Mouse (Mus musculus) retina, adult 2 months (tissue): ENCODE measurements around the gene Rasgef1c.

ENCODE experiments used
- DNase-seq: peaks from one replicate; pipeline ENCODE4 v3.0.0-alpha.2; 2012; ENCODE audit warnings: low read depth, low spot score

The Rasgef1c gene

DNA sequence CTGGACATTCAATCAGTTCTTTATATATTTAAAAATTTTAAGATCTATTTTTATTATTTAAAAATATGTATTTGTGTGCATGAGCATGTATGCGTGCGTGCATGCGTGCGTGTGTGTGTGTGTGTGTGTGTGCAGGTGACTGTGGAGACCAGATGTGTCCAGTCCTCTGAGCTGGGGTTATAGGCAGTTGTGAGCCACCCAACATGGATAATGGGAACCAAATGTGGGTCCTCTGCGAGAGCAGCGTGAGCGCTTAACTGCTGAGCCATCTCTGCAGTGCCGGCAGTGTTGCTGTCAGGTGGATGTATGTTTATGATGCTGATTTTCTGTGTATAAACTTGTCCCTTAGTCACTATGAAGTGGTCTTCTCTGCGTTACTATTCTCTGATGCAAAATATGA lies 21.9 kb downstream of the Rasgef1c start:
- DNase-seq = no peak

DNA sequence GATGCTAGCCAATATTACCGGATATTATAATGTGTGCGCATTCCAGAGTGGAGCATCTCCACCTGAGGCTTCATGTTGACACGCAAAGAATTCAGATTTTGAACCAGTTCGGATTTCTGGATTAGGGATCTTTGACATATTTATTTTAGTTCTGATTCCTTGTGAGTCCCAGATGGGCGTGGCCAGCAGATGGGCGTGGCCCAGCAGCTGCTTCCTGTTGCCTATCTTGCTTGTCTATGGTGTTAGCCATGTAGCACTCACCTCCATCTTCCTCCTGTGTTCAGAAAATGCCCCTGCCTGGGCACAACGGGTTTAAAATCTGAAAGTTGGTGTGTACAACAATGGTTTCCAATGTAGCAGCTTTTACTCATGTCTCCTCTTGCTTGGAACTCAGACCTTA lies 24.5 kb downstream of the Rasgef1c start:
- no peak for DNase-seq

DNA sequence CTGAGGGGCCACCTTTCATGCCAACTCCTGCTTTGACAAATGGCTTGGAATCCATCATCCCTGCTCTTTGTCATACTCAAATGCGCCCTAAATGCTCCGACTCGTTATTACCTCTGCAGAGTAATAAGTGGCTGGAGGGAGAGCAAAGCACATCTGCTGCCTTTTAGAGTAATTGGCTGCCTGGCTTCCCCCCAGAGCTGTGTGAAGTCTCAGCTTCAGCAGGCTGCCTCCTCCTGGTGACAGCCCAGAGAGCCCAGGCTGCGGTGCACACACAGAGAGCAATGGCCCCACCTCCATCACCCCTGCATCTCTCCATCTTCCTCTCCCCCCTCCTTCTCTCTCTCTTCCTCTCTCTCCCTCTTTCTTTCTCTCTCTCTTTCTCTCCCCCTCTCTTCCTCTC lies 25.5 kb downstream of the Rasgef1c start:
- no peak for DNase-seq

DNA sequence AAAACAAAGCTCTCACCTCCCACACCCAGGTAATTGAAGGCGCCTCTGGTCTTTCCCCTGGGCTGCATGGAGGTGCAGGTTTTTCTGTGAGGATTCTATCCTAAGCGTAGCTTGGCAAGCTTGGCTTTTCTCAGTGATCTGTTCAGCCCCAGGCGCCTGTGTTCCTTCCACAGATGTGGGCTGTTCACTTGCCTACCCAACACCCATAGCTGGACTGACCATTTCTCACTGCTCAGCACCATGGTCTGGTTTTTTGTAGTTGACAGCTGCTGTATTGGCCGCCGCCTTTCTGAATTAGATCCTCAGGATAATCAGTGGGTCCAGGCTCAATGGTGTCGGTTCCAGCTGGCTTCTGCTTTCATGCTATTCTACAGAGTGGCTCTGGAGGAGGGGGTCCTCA lies 26.0 kb downstream of the Rasgef1c start:
- no peak for DNase-seq

DNA sequence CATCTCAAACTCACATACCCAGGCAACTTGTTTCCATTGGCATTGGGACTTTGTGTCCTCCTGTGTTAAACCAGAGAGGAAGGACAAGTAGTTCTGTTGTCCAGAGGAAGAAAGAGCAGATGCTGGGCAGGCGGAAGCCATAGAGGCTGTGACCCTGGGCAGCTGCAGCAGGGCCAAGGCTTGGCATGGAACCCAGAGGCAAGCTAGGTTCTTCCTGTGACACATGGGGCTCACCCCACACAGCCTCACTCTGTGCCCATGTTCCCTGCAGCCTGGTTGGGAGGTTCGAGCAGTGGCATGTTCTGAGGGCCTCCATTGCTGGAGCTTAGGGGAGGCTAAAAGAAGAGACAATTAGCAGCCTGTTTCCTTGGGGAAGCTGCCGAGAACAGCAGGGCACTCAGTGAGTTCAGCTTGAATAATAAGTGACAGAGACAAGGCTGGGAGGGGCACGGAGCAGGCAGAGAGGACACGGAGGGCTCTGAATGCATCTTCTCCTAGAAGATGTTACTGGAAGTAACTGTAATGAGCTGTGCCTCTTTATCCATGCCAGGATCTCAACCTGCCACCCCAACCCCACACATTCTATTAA lies 29.5 kb downstream of the Rasgef1c start:
- no peak for DNase-seq

DNA sequence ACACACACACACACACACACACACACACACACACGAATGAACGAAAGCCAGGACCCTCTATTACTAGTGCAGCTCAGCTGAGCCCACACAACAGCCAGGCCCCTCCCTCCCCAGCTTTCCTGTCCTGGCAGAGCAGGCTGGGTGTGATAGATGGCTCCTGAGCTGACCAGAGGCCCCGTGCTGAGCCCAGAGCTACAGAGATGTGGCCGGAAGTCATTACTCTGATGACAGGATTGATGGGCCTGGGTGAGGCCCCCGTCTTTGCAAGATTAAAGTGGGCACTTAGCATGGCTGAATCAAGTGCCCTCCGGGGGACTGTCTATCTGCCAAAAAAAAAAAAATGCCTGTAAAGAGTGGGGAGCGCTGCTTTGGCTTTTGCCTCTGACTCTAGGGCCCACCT lies 30.2 kb downstream of the Rasgef1c start:
- DNase-seq = no peak

DNA sequence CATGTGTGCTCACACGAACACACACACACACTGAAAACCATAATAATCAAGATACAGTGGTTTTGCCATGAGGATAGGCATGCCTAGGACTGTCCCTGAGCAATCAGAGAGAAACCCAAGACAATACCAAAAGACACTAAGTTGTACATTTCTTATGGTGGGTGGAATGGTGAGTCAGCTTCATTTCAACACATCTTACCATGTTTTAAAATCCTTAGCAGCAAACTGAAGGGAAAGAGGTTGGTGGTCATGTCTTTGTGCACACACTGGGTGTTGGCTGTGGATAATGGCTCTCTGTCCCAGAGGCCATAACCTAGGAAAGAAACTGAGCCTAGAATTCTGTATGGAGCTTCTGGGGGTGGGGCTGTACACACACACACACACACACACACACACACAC lies 32.2 kb downstream of the Rasgef1c start:
- no peak for DNase-seq

DNA sequence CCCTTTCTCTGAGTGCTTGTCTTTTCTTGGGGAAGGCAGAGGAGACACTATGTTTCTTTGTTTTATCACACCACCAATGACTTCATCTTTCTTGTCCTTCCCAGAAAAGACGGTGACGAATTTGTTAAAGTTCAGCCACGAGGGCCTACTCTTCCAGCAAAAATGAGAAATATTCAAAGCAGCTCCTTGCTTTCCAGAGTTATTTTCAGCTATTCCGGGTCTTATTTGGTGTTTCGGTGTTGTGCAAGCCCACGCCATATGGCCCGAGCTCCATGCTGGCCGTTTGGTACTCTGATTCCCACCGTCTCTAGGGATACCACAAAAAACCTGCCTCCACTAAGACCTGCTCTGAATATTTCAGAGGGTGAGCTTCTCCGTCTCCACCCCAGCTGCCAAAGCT lies 32.7 kb downstream of the Rasgef1c start:
- no peak for DNase-seq

DNA sequence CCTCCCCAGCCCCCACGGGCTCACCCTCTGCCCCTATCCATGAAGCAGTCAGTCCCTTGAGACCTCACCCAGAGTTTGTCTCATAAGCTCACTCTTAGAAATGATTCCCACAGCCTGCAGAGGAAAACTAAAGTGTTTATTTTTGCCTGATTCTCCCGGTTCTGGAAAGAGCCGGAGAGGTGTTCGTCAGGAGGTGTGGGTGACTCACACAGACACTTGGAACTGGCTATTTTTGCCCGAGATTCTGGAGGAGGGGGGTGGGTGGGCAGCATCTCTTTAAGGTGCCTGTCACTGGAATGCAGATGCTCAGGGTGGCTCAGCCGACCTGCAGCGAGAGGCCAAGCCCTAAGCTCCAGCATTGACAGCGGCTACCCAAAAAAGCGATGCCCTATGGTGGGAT lies 34.8 kb downstream of the Rasgef1c start:
- DNase-seq = no peak

DNA sequence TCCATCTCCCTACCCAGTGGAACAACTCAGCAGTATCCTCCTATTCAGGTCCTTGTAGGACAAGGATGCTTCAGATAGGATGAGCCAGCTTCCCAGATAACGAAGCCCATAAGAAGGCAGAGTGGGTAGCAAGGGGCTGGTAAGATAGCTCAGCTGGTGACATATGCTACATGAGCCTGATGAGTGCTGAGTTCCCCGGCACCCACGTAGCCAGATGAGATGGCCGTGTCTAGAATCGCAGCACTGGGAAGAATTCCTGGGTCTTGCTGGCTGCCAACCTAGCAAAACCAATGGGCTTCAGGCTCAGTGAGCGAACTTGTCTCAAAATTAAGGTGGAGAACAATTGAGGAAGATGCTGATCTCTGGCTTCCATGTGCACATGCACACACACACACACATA lies 36.1 kb downstream of the Rasgef1c start:
- DNase-seq = no peak

DNA sequence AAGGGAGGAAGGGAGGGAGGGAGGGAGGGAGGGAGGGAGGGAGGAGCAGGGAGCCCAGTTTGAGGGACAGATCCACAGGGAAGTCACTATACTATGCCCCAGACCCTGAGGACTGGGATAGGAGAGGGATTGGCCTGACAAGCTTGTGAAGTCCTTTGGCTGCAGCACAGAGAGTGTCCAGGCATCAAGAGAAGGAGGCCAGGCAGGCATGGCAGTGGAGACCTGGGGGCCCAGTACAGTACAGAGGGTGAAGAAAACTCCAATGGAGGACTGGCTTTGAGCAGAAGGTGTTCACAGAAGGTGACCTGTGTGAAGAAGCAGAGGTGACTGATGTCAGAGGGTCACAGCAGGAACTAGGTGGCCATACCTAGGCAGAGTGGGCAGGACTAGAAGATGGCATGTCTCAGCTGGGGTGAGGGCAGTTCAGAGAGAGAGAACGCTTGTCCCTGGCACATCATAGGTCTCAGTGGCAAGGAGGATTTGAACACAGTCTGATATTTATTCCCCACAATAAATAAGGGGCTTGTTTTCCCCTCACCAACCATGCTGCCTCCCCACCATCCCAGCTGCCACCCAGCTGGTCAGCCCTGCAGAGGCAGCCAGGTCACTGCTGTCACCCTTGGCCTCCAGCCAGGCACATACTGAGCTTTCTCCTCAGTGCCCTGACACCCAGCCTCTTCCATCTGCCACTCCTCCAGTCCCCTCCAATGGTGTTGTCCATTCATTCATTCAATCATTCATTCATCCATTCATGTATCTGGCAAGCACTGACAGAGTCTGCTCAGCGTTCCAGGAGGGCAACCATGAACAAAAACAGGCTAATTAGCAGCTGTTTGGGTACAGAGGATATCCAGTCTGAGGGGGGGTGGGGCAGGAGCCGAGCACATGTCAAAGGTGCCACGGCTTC lies 36.9 kb downstream of the Rasgef1c start:
- DNase-seq = no peak

DNA sequence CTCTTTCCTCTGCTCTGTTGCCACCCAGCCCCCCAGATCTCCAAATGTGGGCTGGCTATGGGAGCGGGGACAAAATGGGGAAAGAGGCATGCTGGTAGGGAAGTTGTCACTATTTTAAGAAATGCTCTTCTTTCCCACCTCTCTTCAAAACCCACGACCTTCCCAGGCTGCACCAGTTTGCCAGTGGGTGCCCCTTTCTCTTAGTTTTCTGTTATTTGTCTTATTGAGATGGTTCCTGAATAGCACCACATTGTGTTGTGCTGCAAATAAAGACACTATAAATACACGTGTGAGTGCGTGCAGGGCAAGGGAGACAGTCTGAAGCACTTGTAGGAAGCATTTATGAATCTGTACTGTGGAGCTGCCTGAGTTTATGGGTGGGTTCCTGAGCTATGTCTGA lies 41.2 kb downstream of the Rasgef1c start:
- DNase-seq = no peak

DNA sequence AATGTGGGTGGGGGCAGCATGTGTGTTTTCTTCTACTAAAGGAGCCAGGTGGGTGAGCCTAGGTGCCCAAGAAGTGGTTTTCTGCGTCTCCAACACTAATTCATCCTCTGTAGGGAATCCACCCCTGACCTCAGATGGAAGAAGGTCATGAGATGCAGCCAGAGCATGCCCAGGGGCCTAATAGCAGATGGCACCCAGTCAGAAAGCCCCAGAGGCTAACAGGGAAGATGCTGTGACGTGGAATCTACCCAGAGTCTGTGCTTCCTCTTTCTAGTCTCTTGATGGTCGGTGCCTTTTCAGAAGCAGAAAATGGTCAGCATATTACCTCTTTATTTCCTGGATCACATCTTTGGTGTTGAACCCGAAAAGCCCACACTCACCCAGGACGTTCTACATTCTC lies 42.3 kb downstream of the Rasgef1c start:
- no peak for DNase-seq

DNA sequence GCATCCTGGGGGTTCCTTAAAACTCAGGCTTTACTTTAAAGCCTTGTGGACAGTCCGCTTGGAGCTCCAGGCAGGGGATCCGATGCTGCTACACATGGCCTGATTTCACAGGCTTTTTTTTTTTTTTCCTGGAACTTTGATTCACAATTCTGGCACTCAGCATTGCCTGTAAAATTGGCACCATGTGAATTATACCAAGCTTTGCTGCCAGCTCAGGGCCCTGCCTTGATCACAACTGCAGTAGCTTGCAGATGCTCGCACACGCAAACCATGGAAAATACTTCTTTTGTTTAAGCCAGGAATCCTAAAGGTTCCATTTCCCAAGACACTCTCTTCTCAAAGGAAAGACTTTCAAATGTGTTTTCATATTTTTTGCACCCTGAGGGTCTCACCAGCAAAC lies 44.1 kb downstream of the Rasgef1c start:
- DNase-seq = no peak

DNA sequence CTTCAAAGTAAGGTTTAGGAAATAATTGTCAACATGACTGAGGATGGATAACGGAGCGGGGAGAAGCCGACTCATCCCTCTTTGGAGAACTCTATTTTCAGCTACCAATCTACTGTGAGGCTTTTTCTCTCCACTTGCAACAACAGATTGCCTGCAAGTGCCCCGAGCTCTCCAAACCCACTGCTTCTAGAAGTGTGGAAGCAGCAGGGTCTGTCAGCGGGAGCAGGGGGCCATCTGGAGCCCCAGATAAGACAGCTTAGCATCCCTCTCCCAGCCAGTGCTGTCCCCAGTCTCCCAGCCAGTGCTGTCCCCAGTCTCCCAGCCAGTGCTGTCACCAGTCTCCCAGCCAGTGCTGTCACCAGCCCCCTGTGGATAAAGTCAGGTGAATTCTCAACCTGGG lies 48.2 kb downstream of the Rasgef1c start:
- no peak for DNase-seq

DNA sequence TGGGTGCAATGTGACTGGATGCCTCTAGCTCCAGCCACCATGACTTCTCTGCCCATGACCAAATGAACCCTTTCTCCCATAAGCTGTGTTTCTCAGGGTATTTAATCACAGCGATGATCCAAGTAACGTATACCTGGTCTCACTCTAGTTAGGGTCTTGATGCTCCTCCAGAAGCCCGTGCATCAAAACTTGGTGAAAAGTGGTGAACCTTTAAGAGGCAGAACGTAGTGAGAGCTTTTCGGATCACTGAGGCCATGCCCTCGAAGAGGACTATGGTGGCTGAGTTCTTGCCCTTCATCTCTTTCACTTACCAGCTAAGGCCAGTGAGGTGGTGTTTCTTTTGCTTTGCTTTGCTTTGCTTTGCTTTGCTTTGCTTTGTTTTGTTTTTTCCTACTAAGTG lies 52.0 kb downstream of the Rasgef1c start:
- DNase-seq = no peak

DNA sequence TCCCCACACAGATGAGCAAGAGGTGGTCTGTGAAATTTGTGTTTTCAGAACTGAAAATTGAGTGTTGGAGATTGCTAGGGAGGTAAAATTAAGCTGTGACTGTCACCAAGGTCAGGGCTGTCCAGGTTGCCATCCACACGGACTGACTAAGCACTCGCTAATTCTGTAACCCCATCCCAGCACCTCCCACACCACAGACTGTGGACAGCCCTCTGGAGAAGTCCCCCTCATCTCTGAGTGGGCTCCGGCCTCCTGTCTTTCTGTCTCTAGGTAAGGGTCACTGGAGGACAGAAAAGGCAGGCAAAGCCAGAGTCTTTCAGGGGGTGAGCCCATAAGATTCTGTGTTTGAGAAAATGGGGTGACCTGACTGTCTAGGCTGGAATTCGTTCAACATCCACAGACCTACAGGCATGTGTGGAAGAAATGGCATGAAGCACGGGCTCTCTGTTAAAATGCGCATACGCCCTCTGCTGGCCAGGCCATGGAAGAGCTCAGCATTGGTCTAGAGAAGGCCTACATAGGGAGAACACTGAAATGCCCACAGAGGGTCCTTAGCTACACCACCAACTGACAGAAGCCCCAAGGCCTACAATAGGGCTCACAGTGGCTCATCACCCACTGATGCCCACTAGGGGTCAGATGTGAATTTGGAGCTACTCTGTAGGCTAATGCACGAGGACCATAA lies 54.1 kb downstream of the Rasgef1c start:
- DNase-seq = peak; percentile 56

DNA sequence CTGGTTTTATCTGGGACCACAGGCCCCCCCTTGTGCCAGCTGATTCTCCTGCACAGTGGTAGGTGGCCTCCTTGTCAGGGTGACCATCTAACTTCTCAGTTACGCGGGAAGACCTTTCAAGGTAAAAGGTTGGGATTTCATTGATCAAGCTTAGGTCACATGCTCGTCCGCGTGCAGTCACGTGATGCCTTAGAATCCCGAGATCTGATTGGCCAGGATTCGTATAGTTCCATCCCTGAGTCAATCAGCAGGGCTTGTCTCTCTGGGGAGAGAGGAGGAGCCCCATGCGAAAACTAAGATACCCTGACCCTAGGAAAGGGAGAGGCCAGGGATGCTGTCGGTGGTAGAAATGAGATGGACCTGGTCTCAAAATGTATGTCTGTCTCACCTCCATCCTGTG lies 56.4 kb downstream of the Rasgef1c start:
- no peak for DNase-seq

DNA sequence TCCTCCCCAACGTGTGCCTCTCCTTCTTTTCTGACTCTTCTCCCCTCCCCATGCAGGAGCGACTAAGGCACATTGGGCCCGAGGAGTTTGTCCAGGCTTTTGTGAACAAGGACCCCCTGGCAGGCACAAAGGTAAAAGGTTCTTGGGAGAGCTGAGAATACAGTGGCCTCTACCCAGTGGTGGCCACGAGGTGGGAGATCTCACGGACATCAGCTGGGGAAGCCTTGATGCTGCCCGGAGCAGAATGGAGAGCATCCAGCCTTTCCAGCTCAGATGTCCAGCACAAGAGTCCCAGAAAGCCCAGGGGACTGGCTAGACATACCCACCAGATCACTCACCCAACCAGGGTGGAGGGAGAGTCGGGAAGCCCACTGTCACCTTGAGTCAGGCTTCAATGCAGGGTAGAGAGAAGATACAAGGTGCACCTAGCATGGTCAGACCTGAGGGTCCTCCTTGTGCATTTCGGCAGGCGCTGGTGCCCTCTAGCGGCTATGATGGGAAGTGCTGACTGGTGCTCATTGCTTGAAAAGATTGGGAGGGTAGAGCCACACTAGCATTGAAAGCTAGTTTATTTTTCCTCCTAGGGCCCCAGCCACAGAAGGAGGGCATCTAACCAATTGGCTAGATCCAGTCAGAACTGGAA lies 59.6 kb downstream of the Rasgef1c start:
- DNase-seq = peak; percentile 26

DNA sequence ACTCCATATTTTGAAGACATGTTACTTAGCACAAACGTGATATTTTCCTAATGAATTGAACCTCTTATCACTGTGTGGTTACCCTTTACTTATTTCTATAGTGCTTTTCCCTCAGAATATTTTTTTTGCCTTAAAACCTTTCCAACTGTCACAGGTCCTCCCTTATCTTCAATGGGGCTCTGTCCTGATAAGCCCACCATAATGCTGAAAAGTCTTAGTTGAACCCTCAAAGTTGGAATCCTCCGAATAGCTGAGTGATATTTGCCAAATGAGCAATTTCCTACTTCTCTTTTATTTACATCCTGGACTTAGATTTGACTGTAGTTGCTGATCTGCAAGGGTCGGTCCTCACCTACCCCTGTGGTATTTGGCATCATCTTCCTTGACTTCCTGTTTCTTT lies 63.7 kb downstream of the Rasgef1c start:
- DNase-seq = no peak

DNA sequence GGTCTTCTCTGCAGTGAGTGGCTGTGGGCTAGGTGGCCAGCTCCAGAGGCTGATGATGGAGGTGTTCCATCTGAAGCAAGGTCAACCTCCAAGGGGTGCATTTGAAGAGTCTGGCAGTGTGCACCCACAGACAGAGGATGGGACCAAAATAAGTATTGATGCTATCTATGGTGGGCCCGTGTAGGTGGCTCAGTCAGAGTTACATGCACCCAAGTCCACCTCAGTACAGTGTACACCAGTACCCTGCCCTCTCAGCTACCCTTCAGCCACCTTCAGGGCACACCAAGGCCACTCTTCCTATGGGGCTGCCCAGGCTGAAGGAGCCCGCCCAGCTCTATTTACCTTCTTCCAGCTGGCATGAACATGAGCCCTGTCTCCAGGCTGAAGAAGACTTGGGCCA lies 68.1 kb downstream of the Rasgef1c start:
- no peak for DNase-seq

DNA sequence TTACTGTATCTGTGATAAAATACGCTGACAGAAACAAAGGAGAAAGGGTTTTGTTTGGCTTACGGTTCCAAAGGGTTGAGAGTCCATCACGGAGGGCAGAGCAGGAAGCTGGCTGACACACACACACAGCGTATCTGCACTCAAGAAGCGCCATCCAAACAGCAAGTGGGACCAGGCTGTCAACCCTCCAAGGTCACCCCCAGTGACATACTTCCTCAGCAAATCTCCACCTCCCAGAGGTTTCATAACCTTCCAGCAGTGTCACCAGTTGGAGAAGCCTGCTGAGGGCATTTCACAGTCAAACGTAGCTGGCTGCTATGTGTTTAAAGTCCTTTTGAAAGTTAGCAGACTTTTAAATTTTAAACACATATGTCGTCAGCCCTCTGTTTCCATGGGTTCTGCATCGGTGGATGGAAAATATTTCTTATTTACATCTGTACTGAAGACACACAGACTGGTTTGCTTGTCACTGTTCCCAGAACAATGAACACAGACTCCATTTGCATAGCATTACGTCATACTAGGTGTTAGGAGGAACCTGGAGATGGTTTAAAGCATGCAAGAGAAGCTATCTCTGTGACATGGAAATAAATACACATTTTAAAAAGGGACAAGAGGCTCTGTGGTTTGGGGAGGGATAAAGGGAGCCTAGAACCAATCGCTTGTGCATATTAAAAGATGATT lies 72.2 kb downstream of the Rasgef1c start:
- no peak for DNase-seq
